10 mouse cellular contexts compared by ENCODE assay signal in genomic region chr6:56458098-56458497, GRCm38 (mm10).
DNase-seq lines count a peak whose midpoint lies in the region; ATAC-seq lines count a peak whose summit lies in the region.
"Had no signal": no experiment of that assay in that cellular context is flagged by ENCODE, and none has a peak within 500 bp of the region (broad histone marks: within the 10 kb centered on the region; RNA-seq: fewer than 3 reads in every experiment).

No protein-coding gene starts in this region.

- H3K4me3 ChIP-seq in kidney, embryonic 16.5 days (ENCODE audit: low read length) = no peak overlapping the region
- H3K4me3 ChIP-seq: neural tube, embryonic 12.5 days had no signal

- no peaks in the 10 kb centered on the region for H3K9me3 ChIP-seq in kidney, embryonic 16.5 days (ENCODE audit: low read length)
- H3K9me3 ChIP-seq: neural tube, embryonic 12.5 days had no signal

- H3K4me2 ChIP-seq in kidney, embryonic 16.5 days (replicated peaks; ENCODE audit: low read depth, low read length) = no peak overlapping the region
- H3K4me2 ChIP-seq: neural tube, embryonic 12.5 days had no signal

- H3K27ac ChIP-seq in kidney, embryonic 16.5 days (ENCODE audit: low read length) = no peak overlapping the region
- H3K27ac ChIP-seq: neural tube, embryonic 12.5 days had no signal

- no peaks in the 10 kb centered on the region for H3K27me3 ChIP-seq in kidney, embryonic 16.5 days (ENCODE audit: insufficient read depth, low read length)
- H3K27me3 ChIP-seq in splenic B cell, adult 2 months (ENCODE audit: control insufficient read depth, insufficient read depth, low read length, poor library complexity, severe bottlenecking) = no peaks in the 10 kb centered on the region
- H3K27me3 ChIP-seq: neural tube, embryonic 12.5 days had no signal

- peak; percentile 6 for DNase-seq in kidney, adult 9 months
- DNase-seq in right cerebral cortex, postnatal 4 days = peak; percentile 22
- DNase-seq in right cerebral cortex, postnatal 36 days (ENCODE audit: low spot score in 2 of 2) = no peak
- peak; percentile 63 for DNase-seq in ZHBTc4 (ENCODE audit: low read depth, low spot score)
- peak; percentile 0 for DNase-seq in splenic B cell, adult 2 months (ENCODE audit: low read depth, low spot score)
- DNase-seq in natural killer cell, adult 2 months (ENCODE audit: low spot score in 2 of 2) = no peak
- DNase-seq in cerebellum, postnatal 36 days = no peak

- no peak overlapping the region for H3K9ac ChIP-seq in kidney, embryonic 16.5 days (replicated peaks; ENCODE audit: low read length)
- H3K9ac ChIP-seq: neural tube, embryonic 12.5 days had no signal

- 51% methylated on average over 3 of the region's 3 CpGs for WGBS in kidney, embryonic 16.5 days

- no peak for ATAC-seq in kidney, embryonic 16.5 days (ENCODE audit: low FRiP score, low TSS enrichment)
- ATAC-seq: forebrain, embryonic 16.5 days had no signal

- H3K4me1 ChIP-seq in kidney, embryonic 16.5 days (ENCODE audit: insufficient read depth, low read length) = no peaks in the 10 kb centered on the region
- H3K4me1 ChIP-seq: neural tube, embryonic 12.5 days had no signal

- no peaks in the 10 kb centered on the region for H3K36me3 ChIP-seq in kidney, embryonic 16.5 days (ENCODE audit: insufficient read depth, low read length)
- no peaks in the 10 kb centered on the region for H3K36me3 ChIP-seq in splenic B cell, adult 2 months (ENCODE audit: control insufficient read depth, insufficient read depth, low read length, poor library complexity, severe bottlenecking)
- H3K36me3 ChIP-seq: neural tube, embryonic 12.5 days had no signal

Comparison
In these comparisons a context has a peak if more than half of its experiments do, and no peak if none do; other contexts are left out.
1. DNase-seq: peak in kidney, adult 9 months (single experiment), right cerebral cortex, postnatal 4 days (single experiment), ZHBTc4 (single experiment) and splenic B cell, adult 2 months (single experiment); none in right cerebral cortex, postnatal 36 days (0 of 2), natural killer cell, adult 2 months (0 of 2) and cerebellum, postnatal 36 days (0 of 2).